Mouse (Mus musculus): ENCODE results near the gene Dop1a. TPM values are rescaled to one million over a fixed set of nuclear protein-coding genes. Genes with fewer than 3 reads are reported as not detected.
A peak's percentile ranks its signal among the peaks of the same experiment; 100 is the strongest.

Gene Dop1a
- polyA plus RNA-seq, 2 experiments from 2014 or later: 20.3 to 31.1 TPM

DNA sequence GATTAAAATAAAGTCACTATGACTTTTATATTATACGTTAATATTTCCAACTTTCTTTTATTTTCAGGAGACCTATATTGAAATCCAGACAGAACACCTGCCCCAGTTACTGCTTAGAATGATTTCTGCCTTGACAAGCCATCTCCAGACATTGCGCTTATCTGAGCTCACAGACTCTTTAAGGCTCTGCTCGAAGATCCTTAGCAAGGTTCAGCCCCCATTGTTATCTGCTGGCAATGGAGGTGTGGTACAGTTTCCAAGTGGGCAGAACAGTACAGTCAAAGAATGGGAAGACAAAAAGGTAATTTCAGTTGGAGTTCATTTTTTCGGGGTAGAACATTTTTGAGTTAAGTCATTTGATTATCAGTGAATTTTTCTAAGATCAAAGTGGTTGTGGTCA is 40.5 kb downstream of the Dop1a start:
- no peak for ATAC-seq

DNA sequence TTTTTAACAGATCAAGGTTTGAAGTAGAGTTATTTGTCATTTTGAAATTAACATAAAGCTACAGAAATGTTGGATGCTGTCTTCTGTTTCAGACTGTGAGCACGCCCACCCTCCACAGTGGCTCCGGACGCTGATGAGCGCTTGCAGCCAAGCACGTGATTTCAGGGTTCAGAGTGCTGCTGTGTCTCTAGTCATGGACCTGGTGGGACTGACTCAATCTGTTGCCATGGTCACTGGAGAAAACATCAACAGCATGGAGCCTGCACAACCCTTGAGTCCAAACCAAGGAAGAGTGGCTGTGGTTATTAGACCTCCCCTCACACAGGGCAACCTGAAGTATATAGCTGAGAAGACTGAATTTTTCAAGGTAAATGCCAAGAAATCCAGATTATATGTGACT is 46.8 kb downstream of the Dop1a start:
- ATAC-seq: no peak

DNA sequence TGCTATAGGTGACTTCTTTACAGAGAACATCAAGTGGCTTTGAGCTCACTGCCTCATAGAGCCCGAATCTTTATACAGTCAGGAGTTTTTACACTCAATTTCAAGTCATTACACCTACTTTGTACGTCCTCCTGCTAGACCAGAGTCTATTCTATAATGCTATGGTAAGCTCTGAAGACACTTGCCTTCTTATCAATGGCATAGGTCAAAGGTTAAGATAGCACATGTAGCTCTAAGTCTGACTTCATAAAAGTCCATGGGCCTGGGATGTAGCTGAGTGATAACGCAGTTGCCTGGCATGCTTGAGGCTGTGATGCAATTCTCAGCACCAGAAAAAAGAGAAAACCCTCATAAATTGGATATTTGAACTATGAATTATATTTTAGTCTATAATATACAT is 47.4 kb downstream of the Dop1a start:
- ATAC-seq: no peak

DNA sequence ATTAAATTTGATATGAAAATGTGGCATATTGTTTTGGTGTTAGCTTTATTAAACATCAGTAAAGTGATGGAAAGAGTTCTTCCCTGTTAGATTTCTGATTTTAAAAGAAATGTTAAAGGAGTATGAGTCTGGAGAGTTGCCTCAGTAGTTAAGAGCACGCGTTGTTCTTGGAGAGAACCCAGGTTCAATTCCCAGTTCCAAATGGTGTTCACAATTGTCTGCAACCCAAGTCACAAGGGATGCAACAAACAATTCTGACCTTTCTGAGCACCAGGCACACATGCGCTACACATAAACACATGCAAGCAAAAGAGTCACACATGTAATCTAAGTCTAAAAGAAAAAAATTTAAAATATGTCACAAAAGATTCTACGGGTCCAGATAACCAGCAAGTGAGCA is 47.8 kb downstream of the Dop1a start:
- ATAC-seq: no peak

DNA sequence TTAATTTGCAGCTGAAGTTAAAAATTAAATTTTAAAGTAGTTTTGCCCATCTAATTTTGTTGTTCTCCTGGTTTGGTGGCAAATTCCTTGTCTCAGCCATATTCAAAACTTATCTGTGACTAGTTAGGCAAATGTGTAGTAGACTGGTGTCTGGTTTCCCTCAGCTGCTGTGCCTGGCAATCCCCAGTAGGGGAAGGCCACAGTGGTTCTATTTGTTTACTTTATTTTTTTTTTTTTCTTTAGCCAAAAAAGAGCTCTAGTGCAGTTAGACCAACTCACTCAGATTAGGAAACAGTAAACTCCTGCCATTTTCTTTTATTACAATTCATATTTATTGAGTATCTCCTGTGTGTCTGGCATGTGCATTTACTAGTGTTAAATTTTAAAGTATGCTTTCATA is 55.4 kb downstream of the Dop1a start:
- no peak for ATAC-seq

DNA sequence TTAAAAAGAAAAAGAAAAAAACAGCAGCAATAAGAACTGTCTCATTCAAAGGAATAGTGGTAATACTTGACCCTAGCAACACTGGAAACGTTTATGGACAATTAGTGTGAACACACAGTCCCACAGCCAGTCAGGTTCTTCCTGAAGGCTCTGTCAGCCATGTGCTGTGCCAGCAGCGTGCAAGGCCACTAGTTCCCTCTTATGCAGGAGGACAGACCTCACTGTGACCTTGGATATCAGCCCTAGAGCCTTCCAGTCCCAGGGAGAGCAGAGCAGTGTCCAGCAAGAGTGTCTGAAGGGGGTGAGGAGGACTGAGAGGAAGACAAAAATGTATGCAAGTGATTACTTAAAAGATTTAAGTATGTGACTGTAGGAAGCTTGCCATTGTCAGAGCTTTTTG is 58.6 kb downstream of the Dop1a start:
- ATAC-seq: no peak

- no peak for ATAC-seq
Measured at GRCm38 (mm10) chr9:86534071-86534470, 67.1 kb downstream of the Dop1a start.

- no peak for ATAC-seq
Measured at GRCm38 (mm10) chr9:86543451-86543850, 76.5 kb downstream of the Dop1a start.

- ATAC-seq: no peak
Measured at GRCm38 (mm10) chr9:86544559-86544958, 77.6 kb downstream of the Dop1a start.

- ATAC-seq: no peak
Measured at GRCm38 (mm10) chr9:86549637-86550162, 82.7 kb downstream of the Dop1a start.

GRCm38 (mm10) chr9:86550717-86551116 is 83.8 kb downstream of the Dop1a start:
- no peak for ATAC-seq

DNA sequence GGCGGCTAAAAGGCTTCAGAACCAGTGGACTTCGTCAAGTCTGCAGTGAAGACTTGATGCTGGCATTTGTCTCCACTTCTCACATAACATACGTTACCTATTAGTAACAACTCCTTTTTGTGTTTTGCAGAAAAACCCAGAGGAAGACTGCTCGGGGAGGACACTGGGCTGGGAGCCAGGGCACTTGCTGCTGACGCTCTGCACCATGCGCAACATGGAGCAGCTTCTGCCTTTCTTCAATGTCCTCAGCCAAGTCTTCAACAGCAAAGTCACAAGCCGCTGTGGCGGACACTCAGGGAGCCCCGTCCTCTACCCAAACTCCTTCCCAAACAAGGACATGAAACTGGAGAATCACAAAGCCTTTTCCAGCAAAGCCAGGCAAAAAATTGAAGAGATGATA is 86.9 kb downstream of the Dop1a start:
- ATAC-seq: no peak

- ATAC-seq: no peak
Measured at GRCm38 (mm10) chr9:86554641-86555040, 87.7 kb downstream of the Dop1a start.

DNA sequence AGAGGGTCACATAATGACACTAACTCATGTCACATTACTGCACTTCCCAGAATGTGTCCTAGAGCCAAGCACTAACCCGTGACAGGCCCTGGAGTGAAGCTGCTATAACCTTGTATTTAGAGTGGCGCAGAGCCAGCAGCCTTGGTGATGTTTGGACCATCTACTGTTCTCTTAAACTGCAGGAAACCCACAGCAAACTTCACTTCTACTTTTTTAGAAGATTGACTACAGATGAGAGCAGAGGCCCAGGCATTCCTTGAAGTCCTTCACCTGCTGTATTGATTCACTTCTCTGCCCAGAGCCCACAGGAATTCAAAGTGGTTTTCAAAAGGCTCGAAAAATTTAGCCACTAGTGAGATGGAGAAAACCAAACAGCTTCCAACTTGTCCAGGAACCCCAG is 93.6 kb downstream of the Dop1a start:
- no peak for ATAC-seq

DNA sequence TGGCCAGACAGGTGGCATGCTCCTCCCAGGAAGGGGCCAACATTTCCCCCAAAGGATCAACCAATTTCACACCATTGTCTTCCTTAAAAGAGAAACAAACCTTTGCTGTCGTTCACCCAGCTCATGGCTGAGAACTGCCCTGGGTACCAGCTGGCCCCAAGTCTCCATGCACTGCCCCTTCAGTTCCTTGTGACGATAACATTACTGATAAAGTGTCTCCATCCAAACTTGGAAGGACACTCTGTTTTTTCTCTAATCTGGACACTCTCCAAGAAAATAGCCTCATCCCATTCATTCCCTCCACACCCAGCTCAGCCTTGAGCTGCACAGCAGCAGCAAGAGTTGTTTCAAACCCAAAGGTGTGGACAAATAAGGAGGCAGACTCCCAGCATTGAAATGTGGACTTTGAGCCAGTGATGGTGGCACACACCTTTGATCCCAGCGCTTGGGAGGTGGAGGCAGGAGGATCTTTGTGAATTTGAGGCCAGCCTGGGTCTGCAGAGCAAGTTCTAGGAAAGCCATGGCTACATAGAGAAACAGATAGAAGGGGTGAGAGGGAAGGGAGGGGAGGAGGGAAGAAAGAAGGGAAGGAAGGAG is 102.5 kb downstream of the Dop1a start:
- ATAC-seq: no peak

GRCm38 (mm10) chr9:86570261-86570890 is 103.4 kb downstream of the Dop1a start:
- ATAC-seq: no peak

DNA sequence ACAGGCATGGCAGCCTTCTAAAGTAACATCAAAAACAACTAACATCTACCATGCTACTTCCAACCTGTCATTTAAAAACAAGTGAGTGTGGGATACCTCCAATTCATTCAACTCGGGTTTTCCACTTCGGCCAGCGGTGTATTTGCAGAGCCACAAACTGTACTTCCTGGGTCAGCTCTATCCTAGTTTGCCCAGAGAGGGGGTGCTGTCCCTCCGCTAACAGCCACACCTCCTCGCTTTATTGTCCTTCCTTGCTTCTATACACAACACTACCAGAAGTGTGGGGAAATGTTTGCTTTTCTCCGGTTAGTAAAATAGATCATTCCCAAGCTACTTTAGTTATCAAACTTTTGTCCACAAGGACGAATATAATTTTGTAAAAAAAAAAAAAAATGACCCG is 104.0 kb downstream of the Dop1a start:
- ATAC-seq: no peak

DNA sequence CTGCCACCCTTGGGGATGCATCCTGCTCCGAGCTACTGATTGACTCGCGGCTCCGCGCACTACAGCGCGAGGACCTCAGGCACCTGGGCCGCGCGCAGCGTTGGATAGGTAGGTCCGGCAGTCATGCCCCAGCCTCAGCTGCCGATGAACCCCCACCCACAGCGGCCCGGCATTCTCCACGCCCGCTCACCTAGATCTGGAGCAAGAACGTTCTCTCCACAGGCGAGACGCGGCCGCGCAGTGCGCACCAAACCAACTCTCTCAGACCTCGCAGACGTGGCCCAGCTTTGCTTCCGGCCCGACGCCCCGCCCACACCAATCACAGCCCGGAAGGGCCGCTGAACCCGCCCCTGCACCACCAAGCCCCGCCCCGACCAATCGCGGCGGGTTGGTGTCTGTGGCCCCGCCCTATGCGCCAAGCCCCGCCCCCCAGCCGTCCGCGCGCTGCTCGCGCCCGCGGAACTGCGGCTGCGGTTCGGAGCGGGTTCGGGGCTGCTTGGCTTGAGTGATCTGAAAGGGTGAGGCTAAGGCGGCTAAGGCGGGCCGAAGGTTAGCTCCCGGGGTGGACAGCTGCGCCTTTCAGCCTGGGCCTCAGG is 104.7 kb downstream of the Dop1a start, which contains the start of the genes Pgm3 and Rwdd2a:
Gene Pgm3 (minus strand): TSS at position 303 of the 596 bp plus-strand sequence.
Gene Rwdd2a (plus strand): TSS at position 452 of the 596 bp plus-strand sequence.
- ATAC-seq: peak; percentile 91

- peak; percentile 28 for ATAC-seq
Measured at GRCm38 (mm10) chr9:86572196-86572595, 105.2 kb downstream of the Dop1a start.

- ATAC-seq: peak; percentile 61
Measured at GRCm38 (mm10) chr9:86572636-86573291, 105.8 kb downstream of the Dop1a start.

DNA sequence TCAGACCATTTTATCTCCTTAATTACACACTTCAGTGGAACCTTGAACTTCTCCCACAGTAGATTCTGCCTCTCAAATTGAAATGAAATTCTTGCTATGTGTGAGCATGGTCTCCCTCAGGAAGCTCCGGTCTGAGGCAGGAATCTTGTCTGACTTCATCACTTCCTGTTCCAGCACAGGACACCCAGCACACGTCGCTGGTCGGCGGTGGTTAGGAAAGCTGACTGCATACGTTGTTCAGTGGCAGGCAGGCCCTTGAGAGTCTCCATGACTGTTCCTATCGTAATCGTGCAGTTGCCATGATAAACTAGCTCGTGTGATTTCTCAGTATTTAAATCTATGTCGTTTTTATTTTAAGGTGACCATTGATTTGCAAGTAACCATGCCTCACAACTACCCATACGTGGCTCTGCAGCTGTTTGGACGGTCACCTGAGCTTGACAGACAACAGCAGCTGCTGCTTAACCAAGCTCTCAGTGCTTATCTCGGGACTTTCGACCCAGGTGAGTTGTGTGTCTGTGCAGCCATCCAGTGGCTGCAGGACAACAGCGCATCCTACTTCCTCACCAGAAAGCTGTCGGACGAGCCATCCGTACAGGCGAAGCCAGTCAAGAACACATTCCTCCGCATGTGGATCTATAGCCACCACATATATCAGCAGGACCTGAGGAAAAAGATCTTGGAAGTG is 106.8 kb downstream of the Dop1a start:
- ATAC-seq: no peak

- ATAC-seq: no peak
Measured at GRCm38 (mm10) chr9:86575178-86575577, 108.2 kb downstream of the Dop1a start.

DNA sequence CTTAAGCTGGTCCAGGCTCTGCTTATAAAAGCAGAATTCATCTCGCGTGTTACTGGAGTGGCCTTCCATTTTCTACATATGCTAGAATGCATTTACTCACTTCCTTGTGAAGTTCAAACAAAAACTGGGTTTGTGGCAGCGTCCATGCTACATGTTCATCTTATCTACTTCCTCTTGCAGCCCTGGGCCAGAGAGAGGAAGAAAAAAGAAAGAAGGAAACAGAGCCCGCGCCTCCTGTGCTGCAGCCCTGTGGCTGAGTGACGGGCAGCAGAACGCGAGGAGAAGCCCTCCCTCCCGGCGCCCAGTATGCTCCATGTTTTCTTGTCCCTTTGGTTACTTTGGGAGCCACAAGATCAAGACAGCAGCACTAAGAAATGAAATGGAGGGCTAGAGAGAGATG is 112.7 kb downstream of the Dop1a start:
- no peak for ATAC-seq
